Mouse (Mus musculus) limb, embryonic 10.5 days (tissue): ENCODE results near the gene Gipc1. TPM values are rescaled to one million over a fixed set of nuclear protein-coding genes. Genes with fewer than 3 reads are reported as not detected.

Experiments
- DNase-seq: peaks from one replicate; pipeline ENCODE4 v3.0.0-alpha.2; 2017; ENCODE audit warnings: low spot score
- H3K27ac ChIP-seq: fragments of 300-500 bp; sonication (generic); 2 replicates; pipeline ENCODE4 v1.5.1; 2016; ENCODE audit warnings: mild to moderate bottlenecking
- H3K27me3 ChIP-seq: fragments of 300-500 bp; sonication (generic); 2 replicates; pipeline ENCODE4 v1.6.1; 2016; ENCODE audit warnings: low read depth, mild to moderate bottlenecking; ENCODE audit not compliant: poor library complexity, severe bottlenecking
- H3K36me3 ChIP-seq: fragments of 300-500 bp; sonication (generic); 2 replicates; pipeline ENCODE4 v1.6.1; 2016; ENCODE audit warnings: mild to moderate bottlenecking, moderate library complexity
- H3K4me1 ChIP-seq: fragments of 300-500 bp; sonication (generic); 2 replicates; pipeline ENCODE4 v1.6.1; 2016
- H3K4me3 ChIP-seq: fragments of 300-500 bp; sonication (generic); 2 replicates; pipeline ENCODE4 v1.5.1; 2016; ENCODE audit warnings: mild to moderate bottlenecking, moderate library complexity
- H3K9me3 ChIP-seq: fragments of 300-500 bp; sonication (generic); replicated peaks from 2 replicates; pipeline ENCODE4 v1.6.1; 2016; ENCODE audit warnings: mild to moderate bottlenecking
- WGBS: fragments of 180-500 bp; shearing (Covaris S2); methylation state at CpG from one replicate; pipeline ENCODE4 v1.1.7; 2016; 5-methylcytosine and 5-hydroxymethylcytosine counted together
- polyA plus RNA-seq: library from polyadenylated mRNA; unstranded; fragments of >200 nt; fragmentation: Nextera tagmentation; extraction: Ambion mirVana; gene quantifications from 2 replicates; pipeline ENCODE4 v1.2.1, GENCODE M21; 2016

Gipc1 gene
- polyA plus RNA-seq, 1 experiment from 2014 or later: 206 TPM

DNA sequence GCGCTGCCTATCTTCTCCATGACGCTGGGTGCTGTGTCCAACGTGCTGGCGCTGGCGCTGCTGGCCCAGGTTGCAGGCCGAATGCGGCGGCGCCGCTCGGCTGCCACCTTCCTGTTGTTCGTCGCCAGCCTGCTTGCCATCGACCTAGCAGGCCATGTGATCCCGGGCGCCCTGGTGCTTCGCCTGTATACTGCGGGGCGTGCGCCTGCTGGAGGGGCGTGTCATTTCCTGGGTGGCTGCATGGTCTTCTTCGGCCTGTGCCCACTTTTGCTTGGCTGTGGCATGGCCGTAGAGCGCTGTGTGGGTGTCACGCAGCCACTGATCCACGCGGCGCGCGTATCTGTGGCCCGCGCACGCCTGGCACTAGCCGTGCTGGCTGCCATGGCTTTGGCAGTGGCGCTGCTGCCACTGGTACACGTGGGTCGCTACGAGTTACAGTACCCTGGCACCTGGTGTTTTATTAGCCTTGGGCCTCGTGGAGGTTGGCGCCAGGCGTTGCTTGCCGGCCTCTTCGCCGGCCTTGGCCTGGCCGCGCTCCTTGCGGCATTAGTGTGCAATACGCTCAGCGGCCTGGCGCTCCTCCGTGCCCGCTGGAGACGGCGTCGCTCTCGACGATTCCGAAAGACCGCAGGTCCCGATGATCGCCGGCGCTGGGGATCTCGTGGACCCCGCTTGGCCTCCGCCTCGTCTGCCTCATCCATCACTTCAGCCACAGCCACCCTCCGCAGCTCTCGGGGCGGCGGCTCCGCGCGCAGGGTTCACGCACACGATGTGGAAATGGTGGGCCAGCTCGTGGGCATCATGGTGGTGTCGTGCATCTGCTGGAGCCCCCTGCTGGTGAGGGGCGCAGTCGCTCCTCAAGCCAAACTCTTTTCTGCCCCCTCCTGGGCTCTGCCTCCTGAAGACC lies 15.8 kb downstream of the Gipc1 start:
- 18% methylated on average over 80 of the region's 80 CpGs for WGBS
- Histone ChIP-seq H3K27me3 (peaks cover 24% of the 10 kb centered on the region), H3K4me1 (peaks cover 33% of the 10 kb centered on the region), H3K36me3 (peaks cover 65% of the 10 kb centered on the region), H3K9me3 (no peaks in the 10 kb centered on the region), H3K4me3 (peak overlapping the region; percentile 53), H3K27ac (peak overlapping the region; percentile 83)
- DNase-seq: peak; percentile 87

DNA sequence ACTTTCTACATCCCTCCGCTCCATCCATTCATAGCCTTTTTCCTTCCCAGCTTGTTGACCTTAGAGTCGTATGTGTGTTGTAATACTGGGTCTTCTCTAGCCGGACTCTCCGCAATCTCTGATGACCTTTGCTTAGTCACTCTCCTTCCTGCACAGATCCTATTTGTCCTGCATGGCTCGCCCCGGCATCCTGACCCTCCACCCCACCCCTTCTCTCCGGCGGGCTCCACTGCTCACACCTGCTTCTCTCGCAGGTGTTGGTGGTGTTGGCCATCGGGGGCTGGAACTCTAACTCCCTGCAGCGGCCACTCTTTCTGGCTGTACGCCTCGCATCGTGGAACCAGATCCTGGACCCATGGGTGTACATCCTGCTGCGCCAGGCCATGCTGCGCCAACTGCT lies 16.5 kb downstream of the Gipc1 start:
- peaks cover 33% of the 10 kb centered on the region for H3K4me1 ChIP-seq
- peaks cover 24% of the 10 kb centered on the region for H3K27me3 ChIP-seq
- 0 out of 2 replicates have a peak overlapping the region, but pooled peaks have one; percentile 20 for H3K27ac ChIP-seq
- 79% methylated on average over 16 of the region's 16 CpGs for WGBS
- peaks cover 66% of the 10 kb centered on the region for H3K36me3 ChIP-seq
- no peak for DNase-seq
- peak overlapping the region; percentile 53; the same call in 1 of the 2 replicates for H3K4me3 ChIP-seq
- H3K9me3 ChIP-seq: no peaks in the 10 kb centered on the region

DNA sequence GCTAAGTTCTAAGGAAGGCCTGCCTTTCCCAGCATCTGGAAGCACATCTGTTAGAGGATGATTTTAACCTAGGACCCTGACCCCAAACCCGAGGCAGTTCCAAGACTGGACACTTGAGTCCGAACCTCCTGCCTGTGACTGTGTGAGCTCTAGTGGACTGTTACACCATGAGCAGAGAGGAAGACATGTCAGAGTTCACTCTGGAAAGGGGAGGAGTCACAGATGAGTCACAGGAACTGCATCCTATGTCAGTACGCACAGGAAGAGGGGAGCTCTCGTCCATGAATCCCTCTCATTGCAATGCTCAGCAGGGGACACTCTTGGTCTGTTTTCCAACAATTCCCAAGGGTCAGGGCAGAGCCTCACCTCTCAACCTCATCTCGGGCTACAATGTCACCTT lies 20.5 kb downstream of the Gipc1 start:
- H3K27me3 ChIP-seq: peaks cover 4% of the 10 kb centered on the region
- 69% methylated on average over 5 of the region's 5 CpGs for whole genome bisulfite sequencing
- peaks cover 94% of the 10 kb centered on the region for H3K36me3 ChIP-seq
- H3K4me1 ChIP-seq: peaks cover 23% of the 10 kb centered on the region
- H3K4me3 ChIP-seq: no peak overlapping the region
- 0 out of 2 replicates have a peak overlapping the region, but pooled peaks have one; percentile 6 for H3K27ac ChIP-seq
- H3K9me3 ChIP-seq: no peaks in the 10 kb centered on the region
- DNase-seq: no peak

DNA sequence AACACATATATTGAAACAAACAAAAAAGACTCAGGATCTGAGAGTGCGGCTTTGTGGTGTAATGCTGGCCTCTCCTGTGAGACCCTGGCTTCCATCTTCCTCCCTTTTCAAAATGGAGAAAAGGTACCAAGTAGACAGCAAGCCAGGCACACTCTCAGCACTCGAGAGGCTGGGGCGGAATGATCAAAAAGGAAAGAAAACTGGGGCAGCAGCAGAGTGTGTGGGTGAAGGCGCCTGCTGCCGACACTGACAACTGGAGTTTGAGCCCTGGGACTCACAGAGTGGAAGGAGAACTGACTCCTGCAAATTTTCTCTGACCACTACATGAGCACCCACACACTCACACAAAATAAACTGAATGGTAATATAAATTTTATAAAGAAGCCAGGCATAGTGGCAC lies 22.0 kb downstream of the Gipc1 start:
- H3K27ac ChIP-seq: no peak overlapping the region
- WGBS: 82% methylated on average over 5 of the region's 5 CpGs
- H3K9me3 ChIP-seq: no peaks in the 10 kb centered on the region
- no peak overlapping the region for H3K4me3 ChIP-seq
- peaks cover 97% of the 10 kb centered on the region for H3K36me3 ChIP-seq
- no peaks in the 10 kb centered on the region for H3K27me3 ChIP-seq
- H3K4me1 ChIP-seq: peaks cover 12% of the 10 kb centered on the region
- DNase-seq: no peak

DNA sequence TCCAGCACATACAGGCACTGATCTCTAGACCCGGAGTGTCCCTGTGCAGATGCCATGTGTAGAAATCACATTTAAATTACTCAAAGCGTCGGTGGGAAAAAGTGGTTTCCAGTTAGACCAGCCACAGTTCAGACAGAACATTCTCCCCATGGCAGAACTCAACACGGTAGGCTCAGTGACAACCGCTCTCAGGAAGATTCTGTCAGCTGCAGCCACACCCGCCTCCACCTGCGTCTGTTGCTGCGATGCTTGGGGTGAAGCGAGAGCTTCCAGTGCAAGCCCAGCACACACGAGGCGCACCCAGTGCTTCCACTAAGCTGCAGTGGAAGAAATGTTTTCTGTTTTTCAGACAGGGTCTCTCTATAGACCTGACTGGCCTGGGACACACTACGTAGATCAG lies 27.4 kb downstream of the Gipc1 start:
- H3K36me3 ChIP-seq: peaks cover 94% of the 10 kb centered on the region
- H3K4me1 ChIP-seq: peaks cover 36% of the 10 kb centered on the region
- DNase-seq: no peak
- no peaks in the 10 kb centered on the region for H3K9me3 ChIP-seq
- 95% methylated on average over 12 of the region's 12 CpGs for WGBS
- H3K4me3 ChIP-seq: no peak overlapping the region
- no peaks in the 10 kb centered on the region for H3K27me3 ChIP-seq
- H3K27ac ChIP-seq: no peak overlapping the region

DNA sequence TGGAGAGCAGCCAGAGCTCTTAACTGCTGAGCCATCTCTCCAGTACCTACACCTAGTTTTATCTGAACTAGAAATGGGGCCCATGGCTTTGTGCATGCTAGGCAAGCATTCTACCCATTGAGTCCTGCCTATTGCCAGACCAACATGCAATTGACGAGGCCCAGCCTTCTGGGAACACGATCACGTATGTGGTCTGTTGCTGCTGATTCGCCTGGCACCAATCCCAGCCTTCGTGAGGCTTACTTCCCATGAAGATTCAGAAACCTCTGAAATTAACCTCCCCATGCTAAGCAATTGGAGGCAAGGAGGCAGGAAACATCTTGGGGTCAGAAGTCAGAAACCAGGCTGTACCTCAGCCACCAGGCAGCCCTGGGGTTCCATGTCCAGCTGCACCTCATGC lies 28.1 kb downstream of the Gipc1 start:
- H3K9me3 ChIP-seq: no peaks in the 10 kb centered on the region
- no peak for DNase-seq
- H3K27ac ChIP-seq: peak overlapping the region; percentile 89
- peaks cover 36% of the 10 kb centered on the region for H3K4me1 ChIP-seq
- peaks cover 94% of the 10 kb centered on the region for H3K36me3 ChIP-seq
- peak overlapping the region; percentile 14; the same call in 1 of the 2 replicates for H3K4me3 ChIP-seq
- WGBS: 87% methylated on average over 5 of the region's 5 CpGs
- no peaks in the 10 kb centered on the region for H3K27me3 ChIP-seq

DNA sequence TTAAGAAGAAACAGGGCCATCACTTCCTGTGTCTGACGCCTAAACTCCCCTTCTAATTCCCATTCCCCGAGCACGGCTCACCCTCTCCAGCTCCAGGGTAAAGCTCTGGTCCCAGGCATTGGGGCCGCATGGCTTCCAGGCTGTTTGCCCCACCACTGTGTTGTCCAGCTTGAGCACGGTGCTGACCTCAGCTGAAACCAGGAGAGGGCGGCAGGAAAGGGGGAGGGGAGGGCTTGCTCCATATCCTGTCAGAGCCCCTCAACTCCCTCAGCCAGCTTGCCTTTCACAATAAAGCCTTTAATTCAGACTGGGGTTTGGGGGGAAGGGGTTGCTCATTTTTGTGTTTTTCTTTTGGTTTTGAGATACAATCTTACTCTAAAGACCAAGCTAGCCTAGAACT lies 28.6 kb downstream of the Gipc1 start:
- H3K27ac ChIP-seq: peak overlapping the region; percentile 89
- DNase-seq: peak; percentile 66
- WGBS: 8% methylated on average over 6 of the region's 6 CpGs
- H3K4me1 ChIP-seq: peaks cover 36% of the 10 kb centered on the region
- H3K36me3 ChIP-seq: peaks cover 95% of the 10 kb centered on the region
- H3K9me3 ChIP-seq: no peaks in the 10 kb centered on the region
- H3K4me3 ChIP-seq: peak overlapping the region; percentile 14; the same call in 1 of the 2 replicates
- no peaks in the 10 kb centered on the region for H3K27me3 ChIP-seq

DNA sequence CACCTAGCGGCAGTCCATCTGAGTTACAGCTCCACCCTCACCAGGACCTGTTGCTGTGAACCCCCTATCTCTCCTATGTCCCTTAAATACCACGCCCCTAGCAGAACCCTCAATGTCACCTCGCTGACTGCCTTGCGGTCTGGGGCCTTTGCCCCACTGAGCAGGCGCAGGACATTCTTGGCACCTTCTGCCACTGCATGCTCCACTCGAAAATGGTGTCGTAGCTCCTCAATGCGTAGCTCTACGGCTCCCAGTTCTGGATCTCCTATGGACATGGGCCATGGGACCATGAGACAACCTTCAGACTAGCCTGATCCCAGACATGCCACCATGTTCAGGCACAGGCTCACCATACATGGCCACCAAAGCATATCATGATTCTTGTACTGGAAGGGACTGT lies 32.0 kb downstream of the Gipc1 start:
- Histone ChIP-seq H3K36me3 (peaks cover 86% of the 10 kb centered on the region), H3K4me1 (peaks cover 34% of the 10 kb centered on the region), H3K27me3 (no peaks in the 10 kb centered on the region), H3K27ac (0 out of 2 replicates have a peak overlapping the region, but pooled peaks have one; percentile 11), H3K9me3 (no peaks in the 10 kb centered on the region), H3K4me3 (no peak overlapping the region)
- WGBS: 91% methylated on average over 9 of the region's 9 CpGs
- DNase-seq: no peak

DNA sequence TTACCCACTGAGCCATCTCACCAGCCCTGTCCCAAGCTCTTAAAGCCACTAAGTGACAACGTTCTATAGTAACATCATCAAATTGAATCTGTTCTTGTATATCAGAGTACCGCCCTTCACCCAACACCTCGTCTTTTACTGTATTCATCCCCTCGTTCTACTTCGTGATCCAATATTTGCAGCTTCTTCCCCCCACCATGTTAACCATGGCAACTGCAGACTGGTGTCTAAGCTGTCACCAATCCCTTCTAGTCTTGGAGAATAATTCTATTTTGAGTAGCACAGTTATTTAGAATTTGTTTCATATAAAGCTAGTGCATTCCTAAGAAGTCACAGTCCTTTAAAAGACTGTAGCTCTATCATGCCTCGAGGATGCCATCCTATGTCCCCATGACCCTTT lies 36.8 kb downstream of the Gipc1 start:
- Histone ChIP-seq H3K27ac (no peak overlapping the region), H3K4me1 (peaks cover 23% of the 10 kb centered on the region), H3K9me3 (no peaks in the 10 kb centered on the region), H3K27me3 (no peaks in the 10 kb centered on the region), H3K36me3 (peaks cover 79% of the 10 kb centered on the region), H3K4me3 (no peak overlapping the region)
- DNase-seq: no peak
- 91% methylated on average over 6 of the region's 6 CpGs for WGBS

DNA sequence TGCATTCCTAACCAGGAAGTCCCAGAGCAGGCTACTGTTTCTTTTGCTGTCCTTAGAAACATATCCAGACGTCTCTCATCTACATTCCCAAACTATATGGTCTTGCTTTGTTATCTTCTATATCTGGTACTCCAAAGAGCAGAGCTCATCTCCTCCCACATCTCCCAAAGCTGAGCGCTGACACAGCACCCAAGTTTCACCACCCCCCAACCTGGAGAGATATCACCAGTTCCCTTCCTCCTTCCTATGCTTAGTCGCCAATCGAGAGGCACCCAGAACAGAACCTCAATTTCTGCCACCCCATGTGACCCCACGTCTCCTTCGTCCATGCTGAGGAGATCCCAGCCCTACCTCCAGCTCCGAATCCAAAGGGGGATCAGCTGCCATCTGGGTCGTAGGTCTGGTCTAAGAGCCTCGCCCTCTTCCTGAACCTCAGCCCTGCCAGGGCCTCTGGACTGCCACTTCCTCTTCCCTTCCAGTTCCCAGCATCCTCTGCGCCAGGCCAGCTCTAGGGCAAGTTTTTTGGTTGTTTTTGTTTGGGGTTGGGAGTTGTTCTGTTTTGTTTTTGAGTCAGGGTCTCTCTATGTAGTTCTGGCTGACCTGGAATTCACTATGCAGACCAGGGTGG lies 41.2 kb downstream of the Gipc1 start:
- H3K4me3 ChIP-seq: no peak overlapping the region
- no peak for DNase-seq
- H3K27me3 ChIP-seq: no peaks in the 10 kb centered on the region
- 83% methylated on average over 10 of the region's 10 CpGs for WGBS
- no peaks in the 10 kb centered on the region for H3K9me3 ChIP-seq
- H3K36me3 ChIP-seq: peaks cover 44% of the 10 kb centered on the region
- H3K4me1 ChIP-seq: peaks cover 39% of the 10 kb centered on the region
- H3K27ac ChIP-seq: no peak overlapping the region

DNA sequence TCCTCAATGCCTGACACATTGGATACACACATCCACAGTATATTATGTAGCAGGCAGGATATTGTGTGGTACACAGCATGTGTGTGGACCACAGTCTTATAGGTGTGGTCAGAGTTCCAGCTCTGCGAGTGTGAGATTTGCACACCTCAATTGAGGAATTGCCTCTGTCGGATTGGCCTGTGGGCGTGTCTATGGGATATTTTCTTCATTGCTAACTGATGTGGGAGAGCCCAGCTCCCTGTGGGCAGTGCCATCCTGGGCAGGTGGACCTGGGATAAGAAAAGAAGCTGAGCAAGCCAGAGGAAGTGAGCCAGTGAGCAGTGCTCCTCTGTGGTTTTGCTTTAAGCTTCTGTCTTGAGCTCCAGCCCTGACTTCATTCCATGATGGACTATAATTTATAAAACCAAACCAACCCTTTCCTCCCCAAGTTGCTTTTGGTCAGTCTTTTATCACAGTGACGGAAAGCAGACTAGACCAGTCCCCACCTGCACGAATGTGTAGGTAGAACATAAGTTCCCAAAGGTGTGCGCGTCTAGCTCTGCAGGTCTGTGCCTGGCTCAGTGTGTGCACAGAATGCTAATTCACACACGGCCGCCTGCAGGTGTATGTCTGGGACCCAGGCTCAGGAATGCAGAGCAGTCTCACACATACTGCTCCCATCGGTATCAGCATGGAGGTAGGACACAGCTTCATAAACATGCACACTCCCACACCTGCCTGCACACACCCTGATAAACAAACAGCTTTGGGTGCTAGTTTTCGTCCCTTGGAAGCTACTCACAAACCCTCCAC lies 42.1 kb downstream of the Gipc1 start:
- DNase-seq: no peak
- Histone ChIP-seq H3K36me3 (peaks cover 39% of the 10 kb centered on the region), H3K27ac (no peak overlapping the region), H3K4me1 (peaks cover 47% of the 10 kb centered on the region), H3K27me3 (no peaks in the 10 kb centered on the region), H3K9me3 (no peaks in the 10 kb centered on the region), H3K4me3 (no peak overlapping the region)
- 89% methylated on average over 11 of the region's 11 CpGs for WGBS

DNA sequence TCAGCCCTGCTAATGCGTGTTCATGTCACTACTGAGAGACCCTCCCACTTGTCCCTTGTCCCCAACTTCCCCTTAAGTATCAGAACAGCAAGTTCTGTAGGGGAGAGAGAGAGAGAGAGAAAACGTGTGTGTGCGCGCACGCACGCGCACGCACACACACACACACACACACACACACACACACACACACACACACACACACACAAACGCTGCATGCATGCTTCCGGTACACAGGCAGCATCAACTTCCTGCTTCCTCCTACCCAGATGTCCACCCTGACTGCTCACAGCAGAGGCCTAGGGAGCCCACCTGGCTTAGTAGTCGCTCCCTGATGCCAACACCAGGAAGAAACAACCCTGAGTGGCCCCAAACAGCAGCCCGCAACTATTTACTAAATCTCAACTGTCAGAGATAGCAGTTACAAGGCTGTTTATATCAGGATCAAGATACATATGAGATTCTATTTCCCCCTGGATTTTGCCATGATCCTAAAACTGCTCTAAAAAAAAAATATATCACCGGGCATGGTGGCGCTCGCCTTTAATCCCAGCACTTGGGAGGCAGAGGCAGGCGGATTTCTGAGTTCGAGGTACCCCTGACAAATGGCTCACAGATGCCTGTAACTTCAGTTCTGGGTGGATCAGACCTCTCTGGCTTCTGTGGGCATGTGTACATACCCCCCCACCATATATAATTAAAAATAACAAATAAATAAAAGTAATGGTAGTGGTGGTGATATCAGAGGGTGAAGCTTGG lies 43.1 kb downstream of the Gipc1 start:
- Histone ChIP-seq H3K36me3 (peaks cover 30% of the 10 kb centered on the region), H3K9me3 (no peaks in the 10 kb centered on the region), H3K27me3 (no peaks in the 10 kb centered on the region), H3K4me3 (no peak overlapping the region), H3K27ac (0 out of 2 replicates have a peak overlapping the region, but pooled peaks have one; percentile 12), H3K4me1 (peaks cover 57% of the 10 kb centered on the region)
- 91% methylated on average over 16 of the region's 17 CpGs for WGBS
- no peak for DNase-seq
